Mouse (Mus musculus): Measurements from ENCODE around the gene Ralgapa2. TPM values are rescaled to one million over a fixed set of nuclear protein-coding genes. Genes with fewer than 3 reads are reported as not detected.

Ralgapa2 gene
- total RNA-seq, 2 experiments from 2014 or later, result 32.1 to 32.7 TPM

- intact Hi-C loops (cut with DNase I), result no loop called here
- DNase-seq, result no peak
Observed at GRCm38 (mm10) chr2:146197947-146198346, 314.2 kb downstream of the Ralgapa2 start.

DNA sequence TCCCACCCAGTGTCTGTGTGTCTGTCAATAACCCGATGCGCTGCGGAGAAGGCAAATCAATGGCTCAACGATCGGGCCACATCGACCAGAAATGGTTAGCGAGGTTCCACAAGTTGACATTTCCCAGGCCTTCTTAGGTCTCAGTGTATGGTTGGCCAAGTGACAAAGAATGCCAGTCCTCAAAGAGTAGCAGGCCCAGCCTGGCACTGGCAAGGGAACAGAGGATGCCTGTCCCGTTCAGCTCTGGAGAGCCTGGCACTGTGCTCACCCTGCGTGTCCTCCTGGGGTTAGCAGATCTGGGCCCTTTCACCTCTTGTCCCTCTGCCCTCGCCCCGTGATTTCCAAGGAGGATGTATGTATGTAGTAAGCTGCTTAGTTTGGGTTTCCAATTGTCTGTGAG is 316.0 kb downstream of the Ralgapa2 start:
- intact Hi-C loops (cut with DNase I), result no loop called here
- no peak for DNase-seq
